Mouse (Mus musculus): ENCODE data around the gene Tspan33.
A peak's percentile ranks its signal among the peaks of the same experiment; 100 is the strongest.

GRCm38 (mm10) chr6:29712011-29712584 is 18.1 kb downstream of the Tspan33 start:
- TF ChIP-seq POLR2A (IDR thresholded peaks at IDR 0.05; ENCODE audit: borderline replicate concordance, low read depth, low read length) = no peak
- TF ChIP-seq CTCF (IDR thresholded peaks at IDR 0.05; ENCODE audit: low read depth, low read length) = 0 out of 2 replicates have a peak, but pooled peaks have one; percentile 19

All from bone marrow macrophage, adult 2 months (primary cell).